Mouse (Mus musculus): ENCODE measurements around the gene Rassf7. TPM values are rescaled to one million over a fixed set of nuclear protein-coding genes. Genes with fewer than 3 reads are reported as not detected.

Gene Rassf7
- polyA plus RNA-seq, 1 experiment = 143 TPM

DNA sequence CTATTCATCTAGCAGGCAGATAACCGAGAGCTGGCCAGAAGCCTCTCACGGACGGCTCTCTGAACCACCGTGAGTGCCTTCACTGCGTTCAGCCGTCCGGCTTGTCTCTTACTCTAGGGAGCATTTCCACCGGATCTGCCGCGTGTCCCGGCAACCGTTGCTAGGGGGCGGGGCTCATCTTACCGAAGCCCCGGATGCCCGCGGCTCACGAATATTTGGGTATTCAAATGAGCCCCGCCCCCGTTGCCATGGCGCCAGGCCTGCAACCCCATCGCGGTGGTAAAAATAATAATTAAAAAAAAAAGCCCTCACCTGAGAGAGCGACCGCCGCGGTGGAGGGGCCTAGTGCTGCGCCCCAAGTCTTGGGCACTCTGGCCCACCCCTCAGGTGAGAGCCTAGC, 20.8 kb upstream of the Rassf7 start:
- 1% methylated on average over 28 of the region's 28 CpGs for WGBS
- DNase-seq (ENCODE audit: low read depth, low spot score) = no peak

DNA sequence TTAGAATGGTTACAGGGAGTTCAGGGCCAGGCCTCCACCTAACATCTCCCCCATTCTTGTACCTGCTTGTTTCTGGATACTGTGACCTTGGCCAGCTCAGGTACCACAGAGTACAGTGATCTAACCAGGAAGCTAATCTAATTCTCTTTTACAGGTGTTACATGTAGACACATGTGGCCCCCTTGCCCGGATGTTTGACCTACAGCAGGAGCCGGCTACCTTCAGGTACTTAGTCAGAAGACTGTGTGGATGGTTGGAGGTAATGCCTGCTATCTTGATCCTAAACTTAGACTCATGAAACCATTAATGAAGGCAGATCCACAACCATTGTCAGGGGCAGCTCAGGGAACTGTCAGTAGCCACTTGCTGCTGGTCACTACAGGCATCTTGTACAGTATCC, 19.9 kb upstream of the Rassf7 start:
- DNase-seq (ENCODE audit: low read depth, low spot score) = no peak
- 63% methylated on average over 2 of the region's 2 CpGs for WGBS

DNA sequence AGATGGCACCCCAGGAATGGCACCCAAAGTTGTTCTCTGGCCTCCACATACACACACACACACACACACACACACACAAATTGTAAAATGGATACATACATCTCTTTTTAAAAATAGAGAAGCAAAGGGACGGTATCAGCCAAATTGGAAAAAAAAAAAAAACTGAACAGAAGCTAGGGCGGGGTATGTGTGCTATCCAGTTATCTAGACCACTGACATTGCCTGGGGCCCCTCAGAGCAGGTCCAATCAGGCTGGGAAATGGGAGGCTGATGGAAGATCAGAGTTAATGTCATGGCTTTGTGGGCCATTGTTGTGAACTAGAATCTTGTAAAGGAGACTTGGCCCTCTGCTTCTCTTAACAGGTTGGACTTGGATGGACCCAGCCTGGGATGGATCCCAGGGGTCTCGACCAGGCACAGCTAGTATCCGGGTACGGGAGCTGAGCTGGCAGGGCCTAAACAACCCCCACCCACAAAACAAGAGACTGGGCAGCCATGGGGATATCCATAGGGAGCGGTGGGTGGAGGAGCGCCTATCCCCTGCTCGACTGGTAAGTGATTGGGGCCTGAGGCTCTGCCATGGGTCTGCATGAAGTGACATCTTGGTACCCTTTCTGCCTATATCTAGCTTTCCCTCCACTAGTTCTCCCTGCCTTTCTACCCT, 18.9 kb upstream of the Rassf7 start:
- DNase-seq (ENCODE audit: low read depth, low spot score) = no peak
- 93% methylated on average over 8 of the region's 8 CpGs for WGBS

DNA sequence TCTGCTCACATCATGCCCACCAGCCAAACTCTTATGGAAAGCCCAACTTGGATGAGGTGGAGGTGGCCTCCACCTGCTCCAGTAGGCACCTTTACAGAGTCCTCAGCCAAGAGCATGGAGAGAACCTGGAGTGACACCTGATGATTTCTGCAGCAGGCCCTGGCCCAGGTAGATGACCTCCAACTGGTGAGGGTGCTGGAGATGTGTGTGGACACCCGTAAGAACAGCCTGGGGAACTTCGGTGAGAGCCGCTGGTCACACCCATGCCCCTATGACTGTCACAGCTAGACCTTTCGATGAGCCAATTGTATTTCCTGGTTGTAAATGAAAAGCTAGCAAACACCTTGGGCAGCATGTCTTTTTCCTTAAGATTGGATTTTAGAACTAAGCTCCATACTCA, 17.5 kb upstream of the Rassf7 start:
- no peak for DNase-seq (ENCODE audit: low read depth, low spot score)
- 56% methylated on average over 4 of the region's 4 CpGs for WGBS

DNA sequence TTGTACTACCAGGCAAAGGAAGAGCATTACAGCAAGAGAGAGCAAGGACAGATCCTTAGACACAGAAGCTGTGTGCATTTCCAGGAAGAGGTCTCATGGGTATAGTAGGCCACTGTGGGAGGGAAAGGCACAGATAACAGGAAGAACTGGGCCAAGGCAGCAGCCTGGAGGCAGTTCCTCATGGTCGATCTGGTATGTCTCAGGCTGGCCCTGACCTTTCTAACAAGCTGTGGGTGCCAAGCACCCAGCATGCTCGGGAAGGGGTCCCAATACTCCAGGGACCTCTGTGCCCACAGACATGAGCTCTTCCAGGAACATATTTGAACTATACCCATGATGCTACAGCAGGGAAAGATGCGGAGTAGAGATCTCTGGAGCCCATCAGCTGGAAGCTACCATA, 11.1 kb upstream of the Rassf7 start:
- DNase-seq (ENCODE audit: low read depth, low spot score) = no peak
- WGBS = 68% methylated on average over 3 of the region's 3 CpGs

DNA sequence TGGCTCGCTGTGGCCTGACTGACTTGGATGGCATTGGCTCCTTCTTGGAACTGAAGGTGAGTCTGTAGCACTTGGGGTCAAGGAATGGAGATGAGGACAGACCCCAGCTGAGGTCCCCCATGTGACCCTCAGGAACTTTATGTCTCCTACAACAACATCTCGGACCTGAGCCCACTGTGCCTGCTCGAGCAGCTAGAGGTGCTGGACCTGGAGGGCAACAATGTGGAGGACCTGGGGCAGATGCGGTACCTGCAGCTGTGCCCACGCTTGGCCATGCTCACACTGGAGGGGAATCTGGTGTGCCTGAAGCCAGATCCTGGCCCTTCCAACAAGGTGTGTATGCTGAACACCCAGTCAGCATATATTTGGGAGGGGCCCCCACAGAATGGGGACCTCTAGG, 10.2 kb upstream of the Rassf7 start:
- no peak for DNase-seq (ENCODE audit: low read depth, low spot score)
- WGBS = 94% methylated on average over 5 of the region's 5 CpGs

DNA sequence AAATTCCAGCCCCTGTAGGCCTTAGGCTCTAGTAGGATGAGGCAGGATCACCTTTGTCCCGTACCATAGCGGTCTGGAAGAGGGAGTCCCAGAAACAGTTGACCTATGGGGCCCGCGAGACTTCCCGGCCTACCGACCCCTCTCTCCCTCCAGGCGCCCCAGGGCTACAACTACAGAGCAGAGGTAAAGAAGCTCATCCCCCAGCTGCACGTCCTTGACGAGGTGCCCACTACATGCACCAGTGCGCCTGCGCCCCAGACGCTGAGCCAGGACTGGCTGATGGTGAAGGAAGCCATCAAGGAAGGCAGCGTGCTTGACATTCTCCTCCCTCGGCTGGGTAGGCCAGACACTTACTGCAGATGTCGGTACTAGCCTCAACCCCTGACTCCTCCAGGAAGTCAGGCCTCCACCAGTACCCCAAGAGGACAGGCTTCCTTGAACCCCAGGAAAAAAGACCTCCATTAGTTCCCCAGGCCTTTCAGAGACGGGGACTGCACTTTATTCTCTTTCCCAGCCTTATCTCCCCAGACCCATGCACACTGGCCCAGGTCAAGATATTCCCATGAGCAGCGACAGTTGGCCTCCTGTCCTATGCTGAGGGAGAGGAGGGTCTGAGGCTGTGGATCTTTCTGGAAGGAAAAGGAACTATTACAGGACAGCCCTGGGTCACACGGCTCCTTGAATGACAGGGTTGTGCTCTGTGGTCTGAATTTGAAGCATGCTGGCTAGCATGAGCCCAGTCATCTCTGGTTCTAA, 9.3 kb upstream of the Rassf7 start:
- 92% methylated on average over 18 of the region's 18 CpGs for WGBS
- DNase-seq (ENCODE audit: low read depth, low spot score) = no peak

DNA sequence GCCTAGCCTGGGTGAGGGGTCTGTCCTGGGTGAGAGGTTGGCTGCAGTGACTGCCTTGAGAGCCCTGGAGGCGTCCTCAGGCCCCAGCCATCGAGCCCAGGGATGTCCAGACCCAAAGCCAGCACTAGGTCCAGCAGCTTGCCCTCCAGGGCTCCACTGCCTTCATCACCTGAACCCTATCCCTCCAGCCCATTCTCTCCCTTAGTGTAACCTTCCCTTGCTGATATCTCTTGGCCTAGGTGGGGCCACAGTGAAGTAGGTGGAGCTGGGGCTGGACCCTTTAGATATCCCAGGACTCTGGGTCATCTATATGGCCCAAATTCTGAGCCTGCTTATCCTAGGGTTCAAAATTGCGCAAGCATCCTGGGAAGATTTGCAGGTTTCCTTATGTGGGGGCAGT, 6.1 kb upstream of the Rassf7 start:
- WGBS = 73% methylated on average over 3 of the region's 3 CpGs
- DNase-seq (ENCODE audit: low read depth, low spot score) = no peak

DNA sequence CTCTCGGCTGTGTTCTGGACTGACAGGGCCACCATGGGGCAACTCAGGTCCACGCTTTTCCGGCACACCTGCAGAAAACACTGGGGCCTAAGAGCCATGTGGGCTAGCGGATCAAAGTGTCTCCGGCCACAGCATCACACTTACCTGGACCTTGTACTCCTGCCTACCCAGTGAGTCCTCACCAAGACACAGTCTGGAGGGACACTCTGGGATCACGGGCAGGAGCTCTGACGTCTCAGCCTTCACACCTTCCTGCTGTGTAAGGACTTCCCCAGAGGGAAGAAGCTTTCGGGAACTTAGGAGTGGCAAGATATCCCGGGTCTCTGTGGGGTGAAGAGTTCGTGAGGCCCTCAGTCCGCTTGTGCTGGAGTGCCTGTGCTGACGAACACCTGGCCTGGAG, 5.5 kb upstream of the Rassf7 start:
- WGBS = 82% methylated on average over 12 of the region's 12 CpGs
- DNase-seq (ENCODE audit: low read depth, low spot score) = no peak

DNA sequence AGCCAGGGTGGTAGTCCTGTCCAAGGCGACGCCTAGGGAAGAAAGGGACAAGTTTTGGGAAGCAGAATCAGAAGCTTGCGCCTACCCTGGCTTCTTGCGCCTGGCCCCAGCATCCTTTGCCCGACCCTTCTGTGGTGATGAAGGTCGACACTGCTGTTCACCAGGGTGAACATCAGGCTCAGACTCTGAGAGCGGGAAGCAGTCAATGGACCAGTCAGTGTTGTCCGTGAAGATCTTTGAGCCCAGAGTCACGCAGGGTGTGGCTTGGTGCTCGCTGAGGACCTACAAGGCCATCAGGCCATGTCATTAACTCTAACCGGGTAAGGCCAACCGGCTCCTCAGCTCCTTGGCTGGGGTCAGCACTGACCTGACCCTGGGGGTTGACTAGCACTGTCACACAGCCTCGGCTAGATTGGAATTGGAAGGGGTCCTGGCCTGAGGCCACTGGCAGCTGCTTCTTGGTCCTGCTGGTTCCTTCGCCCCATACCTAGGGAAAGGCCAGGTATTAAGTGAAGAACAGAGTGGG, 5.0 kb upstream of the Rassf7 start:
- 83% methylated on average over 14 of the region's 14 CpGs for whole genome bisulfite sequencing
- DNase-seq (ENCODE audit: low read depth, low spot score) = no peak

DNA sequence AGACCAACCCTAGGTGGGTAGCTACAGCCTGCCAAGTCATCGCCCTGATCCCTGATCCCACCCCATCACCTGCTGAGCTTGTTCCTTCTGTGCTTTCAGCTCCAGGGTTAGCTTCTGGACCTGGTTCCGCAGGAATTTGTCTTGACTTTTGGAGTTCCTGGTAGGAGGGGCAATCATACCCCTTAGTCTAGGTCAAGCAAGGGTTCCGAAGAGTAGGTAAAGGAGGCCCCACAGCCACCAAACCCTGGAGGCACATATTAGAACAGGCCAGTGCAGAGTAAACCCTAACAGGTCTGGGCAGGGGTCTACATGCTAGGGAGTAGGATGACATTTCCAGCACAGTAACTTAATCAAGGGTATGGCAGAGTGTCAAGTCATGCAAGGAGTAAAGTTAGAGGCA, 2.5 kb upstream of the Rassf7 start:
- 74% methylated on average over 3 of the region's 3 CpGs for WGBS

DNA sequence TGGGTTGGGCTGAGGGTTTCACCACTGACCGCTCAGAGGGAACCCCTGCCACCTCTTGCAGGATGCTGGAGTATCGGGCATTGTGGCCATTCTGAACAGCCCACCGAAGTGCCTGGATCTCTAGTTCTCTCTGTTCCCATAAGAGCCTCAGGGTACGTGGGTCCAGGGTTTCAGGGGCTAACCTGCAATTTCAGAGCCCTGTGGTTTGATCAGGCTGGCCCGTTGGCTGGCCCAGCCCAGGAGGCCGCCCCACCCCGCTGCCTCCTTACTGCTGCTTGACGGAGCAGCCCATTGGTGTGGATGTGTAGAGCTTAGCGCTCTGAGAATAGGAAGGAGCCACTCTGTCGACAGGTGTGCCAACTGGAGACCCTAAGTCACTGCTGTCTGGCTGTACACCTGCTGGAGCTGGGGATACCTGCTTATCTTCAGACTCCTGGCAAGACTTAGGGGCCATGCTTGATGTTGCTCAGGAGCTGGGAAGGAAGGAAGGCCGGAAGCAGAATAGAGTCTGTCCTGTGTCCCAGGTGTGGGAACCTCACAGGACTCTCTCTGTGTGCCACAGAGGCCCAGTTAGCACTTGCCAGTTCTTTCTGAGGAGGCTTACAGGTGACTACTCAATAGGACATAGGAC, 1.9 kb upstream of the Rassf7 start, which contains the start of gene Lmntd2:
Lmntd2 (minus strand) TSS at position 476 of the 631 bp plus-strand sequence.
- 86% methylated on average over 11 of the region's 11 CpGs for WGBS
- no peak for DNase-seq (ENCODE audit: low read depth, low spot score)

More for the DNA sequence above, 2.5 kb upstream of the Rassf7 start:
- DNase-seq (ENCODE audit: low read depth, low spot score) = no peak

DNA sequence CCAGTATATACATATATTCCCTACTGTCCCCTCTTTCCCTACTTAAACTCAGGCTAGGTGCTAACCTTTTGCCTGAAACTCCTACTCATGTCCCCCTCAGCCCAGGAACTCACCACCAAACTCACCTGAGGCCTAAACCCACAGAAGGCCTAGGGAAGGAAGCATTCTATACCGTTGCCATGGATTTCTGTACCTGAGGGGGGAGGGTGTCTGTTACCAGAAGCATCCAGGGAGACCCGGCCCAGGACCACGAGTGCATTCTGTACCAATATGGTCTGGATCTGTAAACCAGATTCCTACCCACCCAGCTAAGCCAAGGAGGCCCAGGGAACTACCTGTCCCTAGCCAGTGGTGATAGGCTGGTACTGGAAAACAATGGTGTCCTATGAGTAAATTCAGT, 1.4 kb upstream of the Rassf7 start:
- 68% methylated on average over 3 of the region's 3 CpGs for WGBS
- DNase-seq (ENCODE audit: low read depth, low spot score) = no peak

DNA sequence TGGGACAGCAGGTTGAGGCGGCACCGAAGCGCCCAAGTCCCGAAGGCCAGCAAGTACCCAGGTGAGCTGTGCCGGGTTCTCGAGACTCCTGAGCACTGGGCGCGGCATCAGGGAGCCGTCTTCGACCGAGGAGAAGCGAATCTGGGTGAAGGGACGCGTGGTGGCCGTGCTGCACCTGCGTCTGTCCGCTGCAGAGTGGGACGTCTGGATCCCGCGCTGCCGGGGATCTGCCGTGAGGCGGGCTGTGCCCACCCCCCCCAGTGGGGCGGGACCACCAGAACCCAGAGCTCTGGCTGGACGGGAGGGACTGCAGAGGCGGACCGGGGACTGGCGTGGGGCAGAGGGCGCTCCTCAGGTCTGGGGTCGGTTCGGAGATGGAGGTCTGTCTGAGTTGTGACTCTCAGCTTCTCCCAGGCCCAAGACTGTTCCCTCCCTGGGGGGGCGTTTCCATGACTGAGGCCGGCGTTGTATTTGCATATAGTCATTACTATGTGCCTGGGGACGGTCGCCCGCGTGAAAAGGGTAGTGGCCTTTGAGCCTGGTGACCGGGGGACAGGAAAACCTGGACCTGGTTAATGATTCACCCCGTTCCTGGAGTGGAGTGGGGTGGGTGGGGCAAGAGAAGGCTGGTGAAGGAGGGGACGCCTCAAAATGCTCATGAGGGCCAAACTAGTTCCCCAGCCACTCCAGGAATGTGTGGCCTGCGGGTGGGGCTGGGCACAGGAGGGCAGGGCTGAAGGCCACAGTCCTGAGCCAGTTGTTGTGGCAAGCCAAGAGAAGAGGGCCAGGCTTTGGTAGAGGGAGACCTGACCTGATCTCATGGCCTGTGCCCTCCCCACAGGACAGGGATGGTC, 447 bp downstream of the Rassf7 start:
- WGBS = 1% methylated on average over 42 of the region's 42 CpGs

DNA sequence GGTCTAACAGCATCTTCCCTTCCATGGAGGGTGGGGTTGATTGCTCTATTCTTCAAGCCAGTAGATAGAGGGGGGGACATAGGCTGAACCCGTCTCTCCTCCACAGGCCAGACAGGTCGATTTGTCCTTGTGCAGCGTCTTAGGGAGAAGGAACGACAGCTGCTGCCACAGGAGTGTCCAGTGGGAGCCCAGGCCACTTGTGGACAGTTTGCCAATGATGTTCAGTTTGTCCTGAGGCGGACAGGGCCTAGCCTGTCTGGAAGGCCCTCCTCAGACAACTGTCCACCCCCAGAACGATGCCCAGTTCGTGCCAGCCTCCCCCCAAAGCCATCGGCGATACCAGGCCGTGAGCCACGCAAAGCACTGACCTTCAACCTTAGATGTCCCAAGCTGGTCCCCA, 1.2 kb downstream of the Rassf7 start:
- DNase-seq (ENCODE audit: low read depth, low spot score) = no peak
- 43% methylated on average over 11 of the region's 11 CpGs for WGBS

More for the DNA sequence above, 447 bp downstream of the Rassf7 start:
- peak; percentile 97 for DNase-seq (ENCODE audit: low read depth, low spot score)

DNA sequence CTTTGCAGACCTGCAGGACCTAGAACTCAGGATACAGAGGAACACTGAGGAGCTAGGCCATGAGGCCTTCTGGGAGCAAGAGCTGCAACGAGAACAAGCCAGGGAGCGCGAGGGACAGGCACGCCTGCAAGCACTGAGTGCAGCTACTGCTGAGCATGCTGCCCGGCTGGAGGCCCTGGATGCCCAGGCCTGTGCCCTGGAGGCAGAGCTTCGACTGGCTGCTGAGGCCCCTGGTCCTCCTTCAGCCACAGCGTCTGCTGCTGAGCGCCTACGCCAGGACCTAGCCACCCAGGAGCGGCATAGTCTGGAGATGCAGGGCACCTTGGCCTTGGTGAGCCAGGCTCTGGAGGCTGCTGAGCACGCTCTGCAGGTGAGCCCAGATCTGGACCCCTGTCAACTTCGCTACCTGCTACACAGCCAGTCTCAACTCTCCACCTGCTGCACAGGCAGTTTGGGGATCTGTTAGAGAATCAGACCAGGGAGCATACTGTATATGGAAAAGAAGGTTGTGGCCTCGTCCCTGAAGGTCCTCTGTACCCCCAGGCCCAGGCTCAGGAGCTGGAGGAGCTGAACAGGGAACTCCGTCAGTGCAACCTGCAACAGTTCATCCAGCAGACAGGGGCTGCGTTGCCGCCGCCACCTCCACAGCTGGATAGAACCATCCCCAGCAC, 1.8 kb downstream of the Rassf7 start:
- DNase-seq (ENCODE audit: low read depth, low spot score) = no peak
- WGBS = 77% methylated on average over 17 of the region's 17 CpGs

DNA sequence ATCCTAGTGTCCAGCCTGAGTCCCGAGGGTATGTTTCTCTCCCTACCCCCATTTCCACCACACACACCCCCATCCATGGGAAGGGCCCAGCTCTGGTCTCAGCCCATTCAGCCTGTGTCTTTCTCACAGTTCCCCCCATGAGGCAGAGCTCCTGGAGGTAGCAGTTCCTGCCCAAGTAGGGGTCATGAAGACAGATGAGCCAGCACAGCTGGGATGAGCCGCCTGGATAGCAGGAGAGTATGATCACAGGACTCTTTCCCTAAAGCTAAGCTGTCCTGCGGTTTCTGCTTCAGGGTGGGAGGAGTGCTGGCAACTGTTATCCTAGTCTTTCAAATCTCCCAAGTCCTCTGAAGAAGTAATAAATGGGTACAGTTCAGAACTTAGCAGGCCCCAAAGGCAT, 2.5 kb downstream of the Rassf7 start:
- DNase-seq (ENCODE audit: low read depth, low spot score) = no peak
- WGBS = 42% methylated on average over 3 of the region's 3 CpGs

DNA sequence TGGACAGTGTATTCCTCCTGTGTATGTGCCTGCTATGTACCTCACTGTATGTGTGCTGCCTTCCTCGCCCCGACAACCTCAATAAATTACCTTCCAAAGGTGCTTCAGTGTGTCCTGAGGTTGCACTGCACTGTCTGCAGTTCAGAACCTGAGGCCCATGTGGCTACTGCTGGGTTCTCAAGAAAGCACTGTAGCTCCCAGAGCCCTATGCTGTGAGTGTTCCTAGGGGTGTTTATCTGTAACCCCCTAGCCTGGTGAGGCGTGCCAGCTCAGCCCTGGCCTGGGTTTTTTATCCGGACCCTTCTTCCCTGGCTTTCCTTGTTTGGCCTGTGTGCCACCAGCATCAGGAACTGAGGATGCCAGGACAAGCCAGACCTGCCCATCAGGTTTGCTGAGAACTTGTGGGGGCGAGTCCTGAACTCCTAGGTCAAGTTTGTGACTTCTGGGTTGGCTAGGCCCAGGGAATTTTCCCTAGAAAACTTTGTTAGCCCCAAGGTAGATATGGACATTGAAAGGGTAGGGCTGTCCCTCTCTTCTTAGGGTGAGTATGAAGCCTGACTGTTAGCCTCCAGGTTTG, 3.0 kb downstream of the Rassf7 start:
- WGBS = 41% methylated on average over 5 of the region's 5 CpGs
- DNase-seq (ENCODE audit: low read depth, low spot score) = no peak

DNA sequence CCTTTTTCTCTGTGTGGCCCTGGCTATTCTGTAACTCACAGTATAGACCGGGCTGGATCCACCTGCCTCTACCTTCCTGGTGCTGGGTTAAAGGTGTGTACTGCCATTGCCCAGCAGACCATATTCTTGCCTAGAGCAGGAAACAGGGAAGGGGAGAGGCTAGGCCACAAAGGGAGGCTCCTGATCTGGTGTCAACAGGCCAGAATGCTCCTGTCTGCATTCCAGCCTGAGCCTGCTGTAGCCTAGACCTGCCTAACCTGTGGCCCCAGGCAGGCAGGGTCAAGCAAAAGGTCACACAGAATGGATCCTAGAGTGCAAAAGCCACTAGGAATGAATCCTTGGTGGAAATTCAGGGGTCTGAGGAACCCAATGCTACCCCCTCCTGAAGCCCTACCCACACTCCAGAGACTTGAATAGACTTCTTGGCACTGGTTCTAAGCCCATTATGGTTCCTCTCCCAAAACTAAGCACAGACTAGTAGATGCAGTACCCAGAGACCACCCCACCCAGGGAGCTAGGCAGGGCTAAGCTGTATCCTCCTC, 4.0 kb downstream of the Rassf7 start:
- DNase-seq (ENCODE audit: low read depth, low spot score) = no peak
- 47% methylated on average over 1 of the region's 1 CpGs for WGBS

Measured in large intestine, adult 2 months (tissue).